Mouse (Mus musculus) c-Kit-positive CD71-negative TER-119-negative erythroid progenitor cells, embryonic 14.5 days (primary cell): Measurements from ENCODE around the gene Vgf.
A peak's percentile ranks its signal among the peaks of the same experiment; 100 is the strongest.

Source experiments
- DNase-seq: peaks from one replicate; pipeline ENCODE4 v3.0.0-alpha.2; 2013; ENCODE audit warnings: low read depth

Gene Vgf

DNA sequence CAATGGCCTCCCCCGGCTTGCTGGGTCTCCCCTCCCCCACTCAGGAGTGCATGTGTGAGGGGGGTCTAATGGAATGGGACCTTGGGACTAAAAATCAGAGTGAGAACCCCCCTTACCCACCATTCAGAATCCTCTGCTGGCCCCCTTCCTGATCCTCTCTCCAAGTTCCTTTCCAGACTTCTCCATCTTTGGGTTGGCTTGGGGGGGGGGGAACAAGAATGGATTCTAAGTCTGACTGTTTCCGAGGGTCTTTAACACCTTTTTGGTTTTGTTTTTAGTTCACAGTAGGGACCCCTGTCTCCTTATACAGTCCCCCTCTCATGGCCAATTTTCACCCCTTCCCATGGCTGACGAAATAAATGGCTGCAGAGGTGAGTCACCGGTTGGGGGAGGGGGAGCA is at the start of gene Vgf:
TSS of gene Vgf (plus strand) at position 301 of the 400 bp plus-strand sequence.
- no peak for DNase-seq

- DNase-seq, result no peak
These were observed 48.4 kb upstream of the Vgf start for GRCm38 (mm10) chr5:136977769-136978168.

- DNase-seq, result no peak
These were observed 46.4 kb upstream of the Vgf start for GRCm38 (mm10) chr5:136979762-136980161.

- no peak for DNase-seq
These were observed 45.2 kb upstream of the Vgf start for GRCm38 (mm10) chr5:136980974-136981373.

- no peak for DNase-seq
These were observed 43.8 kb upstream of the Vgf start for GRCm38 (mm10) chr5:136982338-136982930.

DNA sequence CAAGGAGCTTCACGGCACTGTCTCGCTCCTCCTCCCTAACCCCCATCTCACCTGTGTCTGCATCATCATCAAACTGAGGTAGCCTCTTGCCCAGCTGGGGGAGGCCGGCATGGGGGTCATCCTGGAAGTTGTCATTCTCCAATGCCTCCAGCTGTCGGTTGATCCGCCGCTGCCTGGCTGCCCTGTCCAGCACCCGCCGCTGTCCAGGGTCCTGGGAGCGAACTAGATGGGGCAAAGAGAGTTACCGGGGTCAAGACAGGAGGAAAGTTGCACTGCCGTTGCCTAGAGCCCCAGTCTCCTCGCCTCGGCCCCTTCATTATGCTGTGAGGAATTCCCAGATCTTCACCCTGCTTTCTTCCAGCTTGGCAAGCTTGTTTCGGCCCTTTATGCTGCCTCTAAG is 41.4 kb upstream of the Vgf start:
- DNase-seq, result no peak

DNA sequence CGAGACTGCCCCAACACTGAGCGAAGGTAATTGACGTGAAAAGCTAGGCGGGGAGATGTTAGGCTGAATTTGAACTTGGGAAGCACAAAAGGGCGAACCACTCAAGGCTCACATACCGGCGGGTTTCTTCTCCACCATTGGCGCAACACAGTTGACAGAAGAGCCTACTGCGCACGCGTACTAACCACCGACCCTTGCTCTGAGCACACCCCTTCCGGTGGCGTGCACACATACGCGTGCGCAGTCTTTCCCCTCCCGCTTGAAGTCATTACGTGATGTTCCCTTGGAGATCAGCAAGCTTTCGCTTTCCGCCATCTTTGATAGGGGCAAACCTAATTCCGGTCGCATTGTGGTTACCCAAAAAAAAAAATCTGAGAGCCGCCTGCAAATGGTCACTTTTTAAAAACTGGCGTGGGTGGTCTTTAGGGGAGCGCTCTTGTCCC is 39.5 kb upstream of the Vgf start, which contains the start of gene Plod3:
TSS of gene Plod3 (plus strand) at position 325 of the 443 bp plus-strand sequence.
- peak; percentile 99 for DNase-seq

GRCm38 (mm10) chr5:136987138-136987933 is 38.9 kb upstream of the Vgf start:
- peak; percentile 56 for DNase-seq

DNA sequence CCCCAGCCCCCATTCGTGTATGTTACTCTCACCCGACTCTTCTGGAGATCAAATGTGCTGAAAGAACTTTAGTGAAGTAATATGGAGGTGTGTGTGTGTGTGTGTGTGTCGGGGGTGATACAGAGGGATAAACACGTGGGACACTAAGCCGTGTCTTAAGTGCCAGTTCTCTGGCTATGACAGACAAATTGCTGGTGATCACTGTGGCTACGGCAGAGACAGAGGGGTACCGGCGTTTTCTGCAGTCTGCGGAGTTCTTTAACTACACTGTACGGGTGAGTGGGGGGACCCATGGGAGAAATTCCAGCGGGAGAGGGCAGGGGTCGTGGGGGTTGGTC is 38.3 kb upstream of the Vgf start, which contains the start of gene Znhit1:
TSS of gene Znhit1 (minus strand) at position 88 of the 338 bp plus-strand sequence.
- DNase-seq, result no peak

DNA sequence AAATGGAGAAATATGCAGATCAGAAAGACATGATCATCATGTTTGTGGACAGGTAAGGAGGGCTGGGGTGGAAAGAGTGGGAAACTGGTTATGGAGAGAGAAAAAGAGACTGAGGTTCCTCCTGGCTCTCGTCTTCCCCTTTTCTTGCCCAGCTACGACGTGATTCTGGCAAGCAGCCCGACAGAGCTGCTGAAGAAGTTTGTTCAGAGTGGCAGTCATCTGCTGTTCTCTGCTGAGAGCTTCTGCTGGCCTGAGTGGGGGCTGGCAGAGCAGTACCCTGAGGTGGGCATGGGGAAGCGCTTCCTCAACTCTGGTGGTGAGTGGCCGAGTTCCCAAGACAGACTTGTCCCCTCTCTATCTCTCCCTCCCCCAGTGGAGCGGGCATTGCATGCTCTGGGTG is 37.8 kb upstream of the Vgf start:
- DNase-seq, result no peak

- DNase-seq, result no peak
These were observed 36.4 kb upstream of the Vgf start for GRCm38 (mm10) chr5:136989801-136990200.

GRCm38 (mm10) chr5:136999449-136999848 is 26.7 kb upstream of the Vgf start:
- DNase-seq, result no peak

- DNase-seq, result no peak
These were observed 25.6 kb upstream of the Vgf start for GRCm38 (mm10) chr5:137000612-137001011.

GRCm38 (mm10) chr5:137007276-137007675 is 18.9 kb upstream of the Vgf start:
- no peak for DNase-seq

GRCm38 (mm10) chr5:137009988-137010387 is 16.2 kb upstream of the Vgf start:
- DNase-seq, result no peak

- no peak for DNase-seq
These were observed 13.7 kb upstream of the Vgf start for GRCm38 (mm10) chr5:137012401-137012950.

GRCm38 (mm10) chr5:137015913-137016312 is 10.3 kb upstream of the Vgf start:
- no peak for DNase-seq

- no peak for DNase-seq
These were observed 1.9 kb upstream of the Vgf start for GRCm38 (mm10) chr5:137024318-137024717.

DNA sequence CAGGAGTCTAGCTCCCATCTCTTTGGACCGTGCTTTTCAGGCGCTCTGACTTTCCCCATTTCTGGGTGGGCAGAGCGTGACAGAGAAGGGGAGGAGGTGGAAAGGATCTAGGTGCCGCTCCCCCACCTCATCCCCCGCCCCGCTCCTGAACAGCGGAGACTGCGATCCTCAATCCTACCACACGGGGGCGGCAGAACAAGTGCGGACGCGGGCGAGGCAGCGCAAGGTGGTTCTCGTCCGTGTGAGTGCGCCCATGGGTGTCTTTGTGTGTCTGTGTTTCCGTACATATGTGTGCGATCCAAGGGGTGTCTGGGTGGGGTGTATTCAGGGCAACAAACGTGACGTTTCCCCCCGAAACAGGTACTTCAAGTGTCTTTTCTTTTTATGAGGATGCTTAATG is 1.1 kb upstream of the Vgf start:
- peak; percentile 72 for DNase-seq

GRCm38 (mm10) chr5:137028561-137029272 is 2.5 kb downstream of the Vgf start:
- no peak for DNase-seq

DNA sequence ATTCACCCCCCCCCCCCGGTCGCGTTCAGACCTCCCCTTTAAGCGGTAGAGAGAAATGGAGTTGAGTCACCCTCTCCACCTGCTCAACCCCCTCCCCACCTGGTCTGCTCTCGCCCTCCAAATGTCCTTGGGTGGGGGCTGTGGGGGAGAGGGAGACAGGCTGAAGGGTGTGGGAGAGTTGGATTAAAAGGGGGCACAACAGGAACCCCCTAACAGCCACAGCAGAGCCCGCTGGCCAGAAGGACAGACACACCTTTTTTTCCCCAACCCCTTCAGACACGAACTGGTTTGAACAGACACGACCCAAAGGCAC is 3.0 kb downstream of the Vgf start:
- DNase-seq, result no peak

DNA sequence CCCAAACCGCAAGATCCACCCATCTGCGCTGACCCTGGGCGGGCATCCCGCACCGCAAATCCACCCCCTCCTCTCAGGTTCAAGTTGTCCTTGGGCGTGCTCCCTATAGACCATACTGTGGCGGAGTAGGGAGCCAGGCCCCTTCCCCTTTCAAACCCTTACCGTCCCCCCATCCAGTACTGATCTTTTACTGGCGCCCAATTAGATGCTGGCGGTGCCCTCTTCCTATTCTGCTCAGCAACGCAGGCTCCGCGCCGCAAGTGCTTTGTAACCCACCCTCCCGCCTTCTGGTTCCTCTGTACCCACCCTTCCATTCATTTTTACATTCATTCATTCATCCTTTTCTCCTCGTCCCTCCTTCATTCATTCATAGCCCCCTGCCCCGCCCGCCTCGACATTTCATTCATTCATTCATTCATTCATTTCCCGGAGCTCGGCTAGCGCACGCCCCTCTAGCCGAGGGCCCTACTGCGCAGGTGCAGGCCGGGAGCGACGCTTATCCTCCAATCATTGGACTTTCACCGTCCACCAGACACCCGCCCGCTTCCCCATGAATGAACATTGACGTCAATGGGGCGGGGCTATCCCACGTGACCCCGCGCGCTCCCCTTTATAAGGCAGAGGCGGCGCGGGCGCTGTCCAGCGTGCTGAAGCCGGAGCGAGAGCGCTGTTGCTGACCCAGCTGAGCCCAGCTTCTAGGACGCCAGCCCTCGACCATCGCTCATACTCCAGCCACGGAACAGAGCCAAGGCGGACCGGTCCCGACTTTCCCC is 3.6 kb downstream of the Vgf start:
- DNase-seq, result peak; percentile 96
